Mouse (Mus musculus) lung, embryonic 14.5 days (tissue): ENCODE data around the gene Sh3bp2. TPM values are rescaled to one million over a fixed set of nuclear protein-coding genes. Genes with fewer than 3 reads are reported as not detected.
"Not testable (repeated sequence)": the region's sequence is repeated elsewhere in the genome, so short reads cannot be mapped to it uniquely, and the experiment has no call there.

Experiments
- ATAC-seq: fragments of 200-750 bp; cut with Nextera tagmentation; 2 replicates; pipeline ENCODE4 v1.8.0; 2017; ENCODE audit warnings: mild to moderate bottlenecking, moderate TSS enrichment, moderate library complexity; ENCODE audit not compliant: insufficient read depth
- DNase-seq: peaks from one replicate; pipeline ENCODE4 v3.0.0-alpha.2; 2015
- H3K27ac ChIP-seq: fragments of 300-500 bp; sonication (generic); 2 replicates; pipeline ENCODE4 v1.5.1; 2014; ENCODE audit warnings: low read depth, mild to moderate bottlenecking, moderate library complexity
- H3K27me3 ChIP-seq: fragments of 300-500 bp; sonication (generic); 2 replicates; pipeline ENCODE4 v1.6.1; 2014; ENCODE audit warnings: low read length, control low read depth; ENCODE audit not compliant: insufficient read depth
- H3K36me3 ChIP-seq: fragments of 300-500 bp; sonication (generic); 2 replicates; pipeline ENCODE4 v1.6.1; 2014; ENCODE audit warnings: control low read depth; ENCODE audit not compliant: insufficient read depth
- H3K4me1 ChIP-seq: fragments of 300-500 bp; sonication (generic); 2 replicates; pipeline ENCODE4 v1.6.1; 2014; ENCODE audit warnings: antibody characterized with exemption, control low read depth; ENCODE audit not compliant: insufficient read depth
- H3K4me2 ChIP-seq: fragments of 300-500 bp; sonication (generic); 2 replicates; pipeline ENCODE4 v1.6.1; 2014; ENCODE audit warnings: mild to moderate bottlenecking
- H3K4me3 ChIP-seq: fragments of 300-500 bp; sonication (generic); 2 replicates; pipeline ENCODE4 v1.5.1; 2014; ENCODE audit warnings: low read depth, low read length
- H3K9ac ChIP-seq: fragments of 300-500 bp; sonication (generic); 2 replicates; pipeline ENCODE4 v1.6.1; 2014
- H3K9me3 ChIP-seq: fragments of 300-500 bp; sonication (generic); 2 replicates; pipeline ENCODE4 v1.6.1; 2016; ENCODE audit warnings: low read depth, low read length, control low read depth
- CTCF ChIP-seq: IDR thresholded peaks from 2 replicates; pipeline ENCODE4 v1.5.1; 2016; ENCODE audit warnings: antibody characterized with exemption, low read depth
- WGBS: fragments of 180-500 bp; shearing (Covaris S2); extraction: QIAGEN DNeasy Blood & Tissue Kit; methylation state at CpG from one replicate; pipeline ENCODE4 v1.1.7; 2014; 5-methylcytosine and 5-hydroxymethylcytosine counted together
- polyA plus RNA-seq: library from polyadenylated mRNA; unstranded; fragments of >200 nt; fragmentation: Nextera tagmentation; extraction: Ambion mirVana; gene quantifications from 2 replicates; pipeline ENCODE4 v1.2.1, GENCODE M21; 2014

Gene Sh3bp2
- polyA plus RNA-seq, 1 experiment from 2014 or later: 15.0 TPM

- no peaks in the 10 kb centered on the region for H3K9me3 ChIP-seq
- DNase-seq: no peak
- H3K27me3 ChIP-seq: no peaks in the 10 kb centered on the region
- H3K27ac ChIP-seq: no peak overlapping the region
- H3K4me3 ChIP-seq: no peak overlapping the region
- H3K9ac ChIP-seq: no peak overlapping the region
- no peak for TF ChIP-seq CTCF
- 96% methylated on average over 7 of the region's 7 CpGs for WGBS
- no peak for ATAC-seq
- no peak overlapping the region for H3K4me2 ChIP-seq
- peaks cover 10% of the 10 kb centered on the region for H3K4me1 ChIP-seq
- no peaks in the 10 kb centered on the region for H3K36me3 ChIP-seq
These were observed 52.5 kb downstream of the Sh3bp2 start for GRCm38 (mm10) chr5:34578038-34578655.

- Histone ChIP-seq H3K27ac (no peak overlapping the region), H3K9me3 (no peaks in the 10 kb centered on the region), H3K4me3 (no peak overlapping the region), H3K27me3 (no peaks in the 10 kb centered on the region), H3K4me1 (peaks cover 10% of the 10 kb centered on the region), H3K9ac (no peak overlapping the region), H3K36me3 (no peaks in the 10 kb centered on the region), H3K4me2 (no peak overlapping the region)
- DNase-seq (peak; percentile 23), ATAC-seq (no peak)
- no peak for TF ChIP-seq CTCF
- WGBS: 39% methylated on average over 3 of the region's 3 CpGs
These were observed 53.7 kb downstream of the Sh3bp2 start for GRCm38 (mm10) chr5:34579377-34579776.

- peak overlapping the region; percentile 85 for H3K27ac ChIP-seq
- ATAC-seq: peak; percentile 94
- DNase-seq: peak; percentile 81
- H3K4me2 ChIP-seq: peak overlapping the region; percentile 35
- 25% methylated on average over 10 of the region's 10 CpGs for WGBS
- not testable (repeated sequence) for H3K9ac ChIP-seq, H3K9me3 ChIP-seq, H3K36me3 ChIP-seq, H3K27me3 ChIP-seq, H3K4me3 ChIP-seq, H3K4me1 ChIP-seq
These were observed 56.2 kb downstream of the Sh3bp2 start for GRCm38 (mm10) chr5:34581671-34582313.

- 52% methylated on average over 5 of the region's 5 CpGs for WGBS
- Histone ChIP-seq H3K4me3 (no peak overlapping the region), H3K4me2 (peak overlapping the region; percentile 35), H3K27me3 (no peaks in the 10 kb centered on the region), H3K36me3 (no peaks in the 10 kb centered on the region), H3K9me3 (no peaks in the 10 kb centered on the region), H3K27ac (peak overlapping the region; percentile 85), H3K4me1 (no peaks in the 10 kb centered on the region; the same call in 1 of the 2 replicates), H3K9ac (no peak overlapping the region)
- no peak for TF ChIP-seq CTCF
- DNase-seq (no peak), ATAC-seq (no peak)
These were observed 56.7 kb downstream of the Sh3bp2 start for GRCm38 (mm10) chr5:34582314-34582675.

GRCm38 (mm10) chr5:34585216-34585615 lies 59.6 kb downstream of the Sh3bp2 start:
- 72% methylated on average over 5 of the region's 5 CpGs for WGBS
- Histone ChIP-seq H3K4me2 (no peak overlapping the region), H3K4me3 (no peak overlapping the region), H3K9ac (no peak overlapping the region), H3K27ac (no peak overlapping the region), H3K4me1 (peaks cover 4% of the 10 kb centered on the region; the same call in 1 of the 2 replicates), H3K9me3 (no peaks in the 10 kb centered on the region), H3K27me3 (no peaks in the 10 kb centered on the region), H3K36me3 (no peaks in the 10 kb centered on the region)
- DNase-seq (no peak), ATAC-seq (no peak)
- no peak for TF ChIP-seq CTCF

- no peak overlapping the region for H3K27ac ChIP-seq
- H3K4me2 ChIP-seq: no peak overlapping the region
- H3K9me3 ChIP-seq: no peaks in the 10 kb centered on the region
- 86% methylated on average over 5 of the region's 5 CpGs for WGBS
- no peaks in the 10 kb centered on the region for H3K36me3 ChIP-seq
- 0 out of 2 replicates have a peak, but pooled peaks cover 10% of the 10 kb centered on the region for H3K4me1 ChIP-seq
- DNase-seq (no peak), ATAC-seq (no peak)
- TF ChIP-seq CTCF: no peak
- no peaks in the 10 kb centered on the region for H3K27me3 ChIP-seq
- no peak overlapping the region for H3K9ac ChIP-seq
- no peak overlapping the region for H3K4me3 ChIP-seq
These were observed 62.2 kb downstream of the Sh3bp2 start for GRCm38 (mm10) chr5:34587881-34588280.

GRCm38 (mm10) chr5:34590059-34590458 lies 64.4 kb downstream of the Sh3bp2 start:
- 34% methylated on average over 5 of the region's 5 CpGs for WGBS

More at GRCm38 (mm10) chr5:34590059-34590458, 64.4 kb downstream of the Sh3bp2 start:
- no peak for ATAC-seq
- Histone ChIP-seq H3K9ac (no peak overlapping the region), H3K9me3 (no peaks in the 10 kb centered on the region), H3K36me3 (0 out of 2 replicates have a peak, but pooled peaks cover 4% of the 10 kb centered on the region), H3K27ac (no peak overlapping the region), H3K27me3 (no peaks in the 10 kb centered on the region), H3K4me1 (0 out of 2 replicates have a peak, but pooled peaks cover 10% of the 10 kb centered on the region), H3K4me3 (no peak overlapping the region), H3K4me2 (no peak overlapping the region)
- no peak for DNase-seq
- no peak for TF ChIP-seq CTCF
